Mouse (Mus musculus) lung, postnatal 25 days (tissue): Measurements from ENCODE around the gene Nek11.

Source experiments
- DNase-seq: peaks from one replicate; pipeline ENCODE4 v3.0.0; 2022; ENCODE audit warnings: low spot score

Nek11 gene

GRCm38 (mm10) chr9:105395218-105395627 lies at the start of gene Nek11, which contains the start of gene Aste1:
Gene Nek11 (minus strand): TSS chr9:105395524.
Gene Aste1 (plus strand): TSS chr9:105395392.
- DNase-seq: peak; percentile 95

- DNase-seq: no peak
Measured at GRCm38 (mm10) chr9:105408549-105408948, 13.2 kb upstream of the Nek11 start.

- no peak for DNase-seq
Measured at GRCm38 (mm10) chr9:105394720-105395119, 604 bp downstream of the Nek11 start.

GRCm38 (mm10) chr9:105390616-105391015 lies 4.7 kb downstream of the Nek11 start:
- DNase-seq: no peak

GRCm38 (mm10) chr9:105389289-105389688 lies 6.0 kb downstream of the Nek11 start:
- peak; percentile 61 for DNase-seq

- no peak for DNase-seq
Measured at GRCm38 (mm10) chr9:105387403-105387802, 7.9 kb downstream of the Nek11 start.

- DNase-seq: no peak
Measured at GRCm38 (mm10) chr9:105379533-105380145, 15.7 kb downstream of the Nek11 start.

- no peak for DNase-seq
Measured at GRCm38 (mm10) chr9:105377622-105378021, 17.7 kb downstream of the Nek11 start.

- DNase-seq: no peak
Measured at GRCm38 (mm10) chr9:105376954-105377530, 18.3 kb downstream of the Nek11 start.

GRCm38 (mm10) chr9:105376411-105376810 lies 18.9 kb downstream of the Nek11 start:
- DNase-seq: no peak

- no peak for DNase-seq
Measured at GRCm38 (mm10) chr9:105374361-105374760, 21.0 kb downstream of the Nek11 start.

- DNase-seq: no peak
Measured at GRCm38 (mm10) chr9:105368605-105369004, 26.7 kb downstream of the Nek11 start.

GRCm38 (mm10) chr9:105366199-105366598 lies 29.1 kb downstream of the Nek11 start:
- no peak for DNase-seq

- no peak for DNase-seq
Measured at GRCm38 (mm10) chr9:105363520-105364231, 31.6 kb downstream of the Nek11 start.

GRCm38 (mm10) chr9:105362181-105362580 lies 33.1 kb downstream of the Nek11 start:
- no peak for DNase-seq

GRCm38 (mm10) chr9:105349034-105349433 lies 46.3 kb downstream of the Nek11 start:
- DNase-seq: no peak

- no peak for DNase-seq
Measured at GRCm38 (mm10) chr9:105348242-105349031, 46.9 kb downstream of the Nek11 start.

GRCm38 (mm10) chr9:105342994-105343656 lies 52.2 kb downstream of the Nek11 start:
- no peak for DNase-seq

- no peak for DNase-seq
Measured at GRCm38 (mm10) chr9:105342565-105342964, 52.8 kb downstream of the Nek11 start.

GRCm38 (mm10) chr9:105332436-105333016 lies 62.8 kb downstream of the Nek11 start:
- DNase-seq: no peak

GRCm38 (mm10) chr9:105321856-105322255 lies 73.5 kb downstream of the Nek11 start:
- no peak for DNase-seq
